Mouse (Mus musculus) stomach, embryonic 16.5 days (tissue): Measurements from ENCODE around the gene Tedc1. TPM values are rescaled to one million over a fixed set of nuclear protein-coding genes. Genes with fewer than 3 reads are reported as not detected.

Experiments
- ATAC-seq: fragments of 200-750 bp; cut with Nextera tagmentation; 2 replicates; pipeline ENCODE4 v1.8.0; 2017; ENCODE audit warnings: moderate number of reproducible peaks, moderate TSS enrichment; ENCODE audit not compliant: insufficient read depth, low FRiP score
- H3K27ac ChIP-seq: fragments of 300-500 bp; sonication (generic); 2 replicates; pipeline ENCODE4 v1.5.1; 2014; ENCODE audit warnings: low read length
- H3K27me3 ChIP-seq: fragments of 300-500 bp; sonication (generic); 2 replicates; pipeline ENCODE4 v1.6.1; 2014; ENCODE audit warnings: low read length, control low read depth, mixed read lengths; ENCODE audit not compliant: control insufficient read depth, insufficient read depth
- H3K36me3 ChIP-seq: fragments of 300-500 bp; sonication (generic); 2 replicates; pipeline ENCODE4 v1.6.1; 2014; ENCODE audit warnings: low read length; ENCODE audit not compliant: control insufficient read depth, insufficient read depth
- H3K4me1 ChIP-seq: fragments of 300-500 bp; sonication (generic); 2 replicates; pipeline ENCODE4 v1.6.1; 2014; ENCODE audit warnings: low read length, control low read depth, mixed read lengths; ENCODE audit not compliant: control insufficient read depth, insufficient read depth
- H3K4me2 ChIP-seq: fragments of 300-500 bp; sonication (generic); 2 replicates; pipeline ENCODE4 v1.6.1; 2014; ENCODE audit warnings: low read depth, low read length, mixed read lengths
- H3K4me3 ChIP-seq: fragments of 300-500 bp; sonication (generic); replicated peaks from 2 replicates; pipeline ENCODE4 v1.5.1; 2014; ENCODE audit warnings: mild to moderate bottlenecking, low read length
- H3K9ac ChIP-seq: fragments of 300-500 bp; sonication (generic); 2 replicates; pipeline ENCODE4 v1.6.1; 2014; ENCODE audit warnings: low read length
- H3K9me3 ChIP-seq: fragments of 300-500 bp; sonication (generic); replicated peaks from 2 replicates; pipeline ENCODE4 v1.6.1; 2016; ENCODE audit warnings: low read length, control low read depth; ENCODE audit not compliant: control insufficient read depth
- WGBS: fragments of 180-500 bp; shearing (Covaris S2); extraction: QIAGEN DNeasy Blood & Tissue Kit; methylation state at CpG from one replicate; pipeline ENCODE4 v1.1.7; 2014; 5-methylcytosine and 5-hydroxymethylcytosine counted together
- polyA plus RNA-seq: library from polyadenylated mRNA; unstranded; fragments of >200 nt; fragmentation: Nextera tagmentation; extraction: Ambion mirVana; gene quantifications from 2 replicates; pipeline ENCODE4 v1.2.1, GENCODE M21; 2015

Gene Tedc1
- polyA plus RNA-seq, 1 experiment from 2014 or later: 24.0 TPM

- Histone ChIP-seq H3K27ac (no peak overlapping the region), H3K36me3 (no peaks in the 10 kb centered on the region), H3K4me3 (no peak overlapping the region), H3K9ac (no peak overlapping the region), H3K4me2 (no peak overlapping the region), H3K27me3 (no peaks in the 10 kb centered on the region), H3K9me3 (no peaks in the 10 kb centered on the region), H3K4me1 (no peaks in the 10 kb centered on the region)
- WGBS: 79% methylated on average over 7 of the region's 7 CpGs
- ATAC-seq: no peak
These were observed 49.2 kb downstream of the Tedc1 start for GRCm38 (mm10) chr12:113205251-113205942.

- no peak for ATAC-seq
- Histone ChIP-seq H3K9me3 (no peaks in the 10 kb centered on the region), H3K4me2 (no peak overlapping the region), H3K27ac (no peak overlapping the region), H3K4me3 (no peak overlapping the region), H3K27me3 (no peaks in the 10 kb centered on the region), H3K36me3 (no peaks in the 10 kb centered on the region), H3K4me1 (no peaks in the 10 kb centered on the region), H3K9ac (no peak overlapping the region)
- WGBS: 76% methylated on average over 6 of the region's 6 CpGs
These were observed 51.5 kb downstream of the Tedc1 start for GRCm38 (mm10) chr12:113207737-113208136.

GRCm38 (mm10) chr12:113210586-113211378 lies 54.6 kb downstream of the Tedc1 start:
- Histone ChIP-seq H3K9me3 (no peaks in the 10 kb centered on the region), H3K9ac (no peak overlapping the region), H3K4me1 (no peaks in the 10 kb centered on the region), H3K36me3 (no peaks in the 10 kb centered on the region), H3K27ac (no peak overlapping the region), H3K4me3 (no peak overlapping the region), H3K4me2 (no peak overlapping the region), H3K27me3 (no peaks in the 10 kb centered on the region)
- ATAC-seq: no peak
- whole genome bisulfite sequencing: 77% methylated on average over 17 of the region's 17 CpGs

- Histone ChIP-seq H3K9ac (no peak overlapping the region), H3K36me3 (no peaks in the 10 kb centered on the region)
These were observed 55.6 kb downstream of the Tedc1 start for GRCm38 (mm10) chr12:113211772-113212171.

GRCm38 (mm10) chr12:113212326-113212924 lies 56.2 kb downstream of the Tedc1 start:
- Histone ChIP-seq H3K27me3 (no peaks in the 10 kb centered on the region), H3K4me3 (no peak overlapping the region), H3K9me3 (no peaks in the 10 kb centered on the region), H3K27ac (no peak overlapping the region), H3K36me3 (no peaks in the 10 kb centered on the region), H3K9ac (no peak overlapping the region), H3K4me1 (no peaks in the 10 kb centered on the region), H3K4me2 (no peak overlapping the region)
- ATAC-seq: no peak
- 85% methylated on average over 10 of the region's 10 CpGs for WGBS

More at GRCm38 (mm10) chr12:113211772-113212171, 55.6 kb downstream of the Tedc1 start:
- Histone ChIP-seq H3K4me3 (no peak overlapping the region), H3K27me3 (no peaks in the 10 kb centered on the region), H3K9me3 (no peaks in the 10 kb centered on the region), H3K4me1 (no peaks in the 10 kb centered on the region), H3K4me2 (no peak overlapping the region), H3K27ac (no peak overlapping the region)
- WGBS: 73% methylated on average over 5 of the region's 5 CpGs
- ATAC-seq: no peak

- WGBS: 61% methylated on average over 2 of the region's 2 CpGs
These were observed 57.0 kb downstream of the Tedc1 start for GRCm38 (mm10) chr12:113213226-113213625.

GRCm38 (mm10) chr12:113214072-113214808 lies 58.0 kb downstream of the Tedc1 start:
- Histone ChIP-seq H3K9me3 (no peaks in the 10 kb centered on the region), H3K4me2 (no peak overlapping the region), H3K36me3 (no peaks in the 10 kb centered on the region), H3K27ac (no peak overlapping the region), H3K4me3 (no peak overlapping the region), H3K4me1 (peaks cover 3% of the 10 kb centered on the region; the same call in 1 of the 2 replicates), H3K27me3 (no peaks in the 10 kb centered on the region), H3K9ac (no peak overlapping the region)
- 85% methylated on average over 25 of the region's 25 CpGs for WGBS
- ATAC-seq: no peak

More at GRCm38 (mm10) chr12:113213226-113213625, 57.0 kb downstream of the Tedc1 start:
- Histone ChIP-seq H3K4me1 (peaks cover 3% of the 10 kb centered on the region; the same call in 1 of the 2 replicates), H3K9ac (no peak overlapping the region), H3K4me3 (no peak overlapping the region), H3K36me3 (no peaks in the 10 kb centered on the region), H3K27me3 (no peaks in the 10 kb centered on the region), H3K9me3 (no peaks in the 10 kb centered on the region), H3K4me2 (no peak overlapping the region), H3K27ac (no peak overlapping the region)
- ATAC-seq: no peak

GRCm38 (mm10) chr12:113214972-113215666 lies 58.9 kb downstream of the Tedc1 start:
- WGBS: 83% methylated on average over 16 of the region's 16 CpGs
- Histone ChIP-seq H3K4me1 (peaks cover 3% of the 10 kb centered on the region; the same call in 1 of the 2 replicates), H3K27me3 (no peaks in the 10 kb centered on the region), H3K9ac (no peak overlapping the region), H3K4me3 (no peak overlapping the region), H3K27ac (no peak overlapping the region), H3K9me3 (no peaks in the 10 kb centered on the region), H3K36me3 (no peaks in the 10 kb centered on the region), H3K4me2 (no peak overlapping the region)
- ATAC-seq: no peak
